Mouse (Mus musculus) CH12.LX (cell line): ENCODE measurements around the gene Ppp1r12a.

Source experiments
- CHD1 ChIP-seq: IDR thresholded peaks from 2 replicates; pipeline ENCODE4 v1.6.1; 2012; ENCODE audit warnings: low read depth, low read length, improper control_type of control experiment, inconsistent platforms
- KAT2A ChIP-seq: IDR thresholded peaks from 2 replicates; pipeline ENCODE4 v1.6.1; 2012; ENCODE audit warnings: low read length, improper control_type of control experiment, inconsistent platforms; ENCODE audit not compliant: insufficient replicate concordance
- MAFK ChIP-seq: IDR thresholded peaks from 2 replicates; pipeline ENCODE4 v1.6.1; 2011; ENCODE audit warnings: low read length, improper control_type of control experiment; ENCODE audit not compliant: insufficient replicate concordance
- PAX5 ChIP-seq: IDR thresholded peaks from 2 replicates; pipeline ENCODE4 v1.6.1; 2012; ENCODE audit warnings: low read length, inconsistent platforms, mixed read lengths
- POLR2A ChIP-seq: IDR thresholded peaks from 2 replicates; pipeline ENCODE4 v1.6.1; 2011; ENCODE audit warnings: low read depth, mild to moderate bottlenecking, improper control_type of control experiment, low read length
- USF1 ChIP-seq: IDR thresholded peaks from 2 replicates; pipeline ENCODE4 v1.6.1; 2014; ENCODE audit warnings: low read depth, mild to moderate bottlenecking, inconsistent platforms, low read length, improper control_type of control experiment

- no peak for TF ChIP-seq POLR2A
- no peak for TF ChIP-seq USF1
- TF ChIP-seq MAFK = no peak
- TF ChIP-seq KAT2A = no peak
- TF ChIP-seq CHD1 = no peak
- TF ChIP-seq PAX5 = no peak
Measured at GRCm38 (mm10) chr10:108328983-108329382, 167.0 kb downstream of the Ppp1r12a start.
